In genomic region chr11:86584898-86585597, GRCm38 (mm10) we compare ENCODE assay signal across 9 mouse cellular contexts. TPM values are rescaled to one million over a fixed set of nuclear protein-coding genes. Genes with fewer than 3 reads are reported as not detected.
DNase-seq lines count a peak whose midpoint lies in the region; ATAC-seq and TF ChIP-seq lines count a peak whose summit lies in the region.
"Had no signal": no experiment of that assay in that cellular context is flagged by ENCODE, and none has a peak within 500 bp of the region (broad histone marks: within the 10 kb centered on the region; RNA-seq: fewer than 3 reads in every experiment).

No protein-coding gene starts in this region.

- ATAC-seq in heart, embryonic 13.5 days (ENCODE audit: extremely low read depth, insufficient number of reproducible peaks, low FRiP score, low TSS enrichment) = no peak
- no peak for ATAC-seq in lung, embryonic 16.5 days (ENCODE audit: low read depth)
- no peak for ATAC-seq in stomach, embryonic 16.5 days (ENCODE audit: insufficient read depth, low FRiP score)

- peak overlapping the region; percentile 97 for H3K9ac ChIP-seq in heart, embryonic 13.5 days
- H3K9ac ChIP-seq in lung, embryonic 16.5 days (ENCODE audit: low read length) = peak overlapping the region; percentile 62
- H3K9ac ChIP-seq in stomach, embryonic 16.5 days (ENCODE audit: low read length) = peak overlapping the region; percentile 89

- no peaks in the 10 kb centered on the region for H3K27me3 ChIP-seq in heart, embryonic 13.5 days (replicated peaks)
- no peaks in the 10 kb centered on the region for H3K27me3 ChIP-seq in lung, embryonic 16.5 days (ENCODE audit: control insufficient read depth, insufficient read depth, low read depth, low read length)
- H3K27me3 ChIP-seq in stomach, embryonic 16.5 days (ENCODE audit: control insufficient read depth, insufficient read depth, low read length) = no peaks in the 10 kb centered on the region

- no peaks in the 10 kb centered on the region for H3K9me3 ChIP-seq in heart, embryonic 13.5 days
- no peaks in the 10 kb centered on the region for H3K9me3 ChIP-seq in lung, embryonic 16.5 days (ENCODE audit: control insufficient read depth, low read length)
- H3K9me3 ChIP-seq in stomach, embryonic 16.5 days (replicated peaks; ENCODE audit: control insufficient read depth, low read length) = no peaks in the 10 kb centered on the region

- TF ChIP-seq CTCF in embryonic fibroblast, embryonic 13.5 days (IDR thresholded peaks at IDR 0.05; ENCODE audit: borderline replicate concordance, insufficient read depth, low read length) = no peak

- peaks cover 8% of the 10 kb centered on the region; the same call in 1 of the 2 replicates for H3K36me3 ChIP-seq in heart, embryonic 13.5 days
- H3K36me3 ChIP-seq in lung, embryonic 16.5 days (ENCODE audit: control insufficient read depth, insufficient read depth, low read length) = no peaks in the 10 kb centered on the region
- no peaks in the 10 kb centered on the region for H3K36me3 ChIP-seq in stomach, embryonic 16.5 days (ENCODE audit: control insufficient read depth, insufficient read depth, low read length)

- peak overlapping the region; percentile 97 for H3K27ac ChIP-seq in heart, embryonic 13.5 days (replicated peaks)
- H3K27ac ChIP-seq in lung, embryonic 16.5 days (ENCODE audit: low read length) = peak overlapping the region; percentile 10; the same call in 1 of the 2 replicates
- peak overlapping the region; percentile 100 for H3K27ac ChIP-seq in embryonic fibroblast, embryonic 13.5 days (ENCODE audit: insufficient read depth, low read length)
- H3K27ac ChIP-seq in stomach, embryonic 16.5 days (ENCODE audit: low read length) = peak overlapping the region; percentile 96

- peak overlapping the region; percentile 73 for H3K4me2 ChIP-seq in heart, embryonic 13.5 days
- peak overlapping the region; percentile 47 for H3K4me2 ChIP-seq in lung, embryonic 16.5 days (ENCODE audit: low read depth, low read length)
- H3K4me2 ChIP-seq in stomach, embryonic 16.5 days (ENCODE audit: low read depth, low read length) = peak overlapping the region; percentile 64

- WGBS in heart, embryonic 13.5 days = 43% methylated on average over 7 of the region's 7 CpGs
- 45% methylated on average over 7 of the region's 7 CpGs for WGBS in lung, embryonic 16.5 days
- WGBS in stomach, embryonic 16.5 days = 52% methylated on average over 7 of the region's 7 CpGs

- peak; percentile 80 for TF ChIP-seq POLR2A in embryonic fibroblast, embryonic 13.5 days (IDR thresholded peaks at IDR 0.05; ENCODE audit: low read depth, low read length)

- H3K4me1 ChIP-seq in heart, embryonic 13.5 days = peaks cover 60% of the 10 kb centered on the region
- H3K4me1 ChIP-seq in lung, embryonic 16.5 days (replicated peaks; ENCODE audit: control insufficient read depth, insufficient read depth, low read length) = peaks cover 32% of the 10 kb centered on the region
- H3K4me1 ChIP-seq in embryonic fibroblast, embryonic 13.5 days (ENCODE audit: control insufficient read depth, insufficient read depth, low read length) = peaks cover 9% of the 10 kb centered on the region
- H3K4me1 ChIP-seq in stomach, embryonic 16.5 days (ENCODE audit: control insufficient read depth, insufficient read depth, low read length) = peaks cover 22% of the 10 kb centered on the region

- intact Hi-C loops in left cerebral cortex, postnatal 10 days (cut with DNase I) = no loop called here

- peak overlapping the region; percentile 78 for H3K4me3 ChIP-seq in heart, embryonic 13.5 days
- peak overlapping the region; percentile 66 for H3K4me3 ChIP-seq in lung, embryonic 16.5 days (ENCODE audit: low read length)
- peak overlapping the region; percentile 95 for H3K4me3 ChIP-seq in embryonic fibroblast, embryonic 13.5 days (ENCODE audit: insufficient read depth, low read length)
- H3K4me3 ChIP-seq in stomach, embryonic 16.5 days (replicated peaks; ENCODE audit: low read length) = peak overlapping the region; percentile 75

- no peak for DNase-seq in heart, adult 8-10 months (ENCODE audit: low spot score)
- no peak for DNase-seq in lung, postnatal 25 days (ENCODE audit: low spot score)
- DNase-seq in left cerebral cortex, postnatal 10 days (ENCODE audit: extremely low spot score in 1 of 2, low spot score in 2 of 2) = no peak
- DNase-seq in frontal cortex, adult 2 months (ENCODE audit: extremely low spot score in 1 of 2, low spot score in 1 of 2) = no peak
- DNase-seq: right cerebral cortex, postnatal 4 days had no signal

RNA-seq across cellular contexts. Expression of gene Tubd1, which starts 40.3 kb away (rescaled TPM):
- 11.5 and 11.9 TPM in 2 replicates for polyA plus RNA-seq in heart, embryonic 13.5 days (2015; fragmentation: Nextera tagmentation; extraction: Ambion mirVana)
- total RNA-seq in heart, adult 8-10 months (2022) = 1 to 10 TPM; 5.4 to 6.2 (median 5.8) TPM
- polyA plus RNA-seq in lung, embryonic 16.5 days (2015; fragmentation: Nextera tagmentation; extraction: Ambion mirVana) = 13.3 and 14.0 TPM in 2 replicates
- 6.4 and 8.2 TPM in 2 replicates for polyA plus RNA-seq in embryonic fibroblast, embryonic 13.5 days (2011; ENCODE audit: insufficient read length, low read depth, missing spikeins)
- 10.4 and 11.8 TPM in 2 replicates for polyA plus RNA-seq in stomach, embryonic 16.5 days (2015; fragmentation: Nextera tagmentation; extraction: Ambion mirVana)
- 1 to 10 TPM; 6.1 to 7.4 TPM for total RNA-seq in left cerebral cortex, postnatal 10 days (2021)
- polyA plus RNA-seq in frontal cortex, adult 2 months (2012; rRNA removed) = 5.6 and 6.7 TPM in 2 replicates

RNA-seq across cellular contexts. Expression of gene Rps6kb1, which starts 40.4 kb away (rescaled TPM):
- 39.6 and 41.2 TPM in 2 replicates for polyA plus RNA-seq in heart, embryonic 13.5 days (2015; fragmentation: Nextera tagmentation; extraction: Ambion mirVana)
- total RNA-seq in heart, adult 8-10 months (2022) = 10 to 100 TPM; 16.5 to 24.5 (median 23.9) TPM
- polyA plus RNA-seq in lung, embryonic 16.5 days (2015; fragmentation: Nextera tagmentation; extraction: Ambion mirVana) = 56.4 and 62.1 TPM in 2 replicates
- polyA plus RNA-seq in embryonic fibroblast, embryonic 13.5 days (2011; ENCODE audit: insufficient read length, low read depth, missing spikeins) = 70.3 and 71.4 TPM in 2 replicates
- 58.4 and 60.0 TPM in 2 replicates for polyA plus RNA-seq in stomach, embryonic 16.5 days (2015; fragmentation: Nextera tagmentation; extraction: Ambion mirVana)
- total RNA-seq in left cerebral cortex, postnatal 10 days (2021) = 10 to 100 TPM; 46.2 to 49.6 TPM
- 27.7 and 29.3 TPM in 2 replicates for polyA plus RNA-seq in frontal cortex, adult 2 months (2012; rRNA removed)

Comparison
In these comparisons a context has a peak if more than half of its experiments do, and no peak if none do; other contexts are left out.
1. H3K27ac ChIP-seq: peak in every context shown above with its lines; median percentile 100 in embryonic fibroblast, embryonic 13.5 days; 97 in heart, embryonic 13.5 days; 96 in stomach, embryonic 16.5 days; 10 in lung, embryonic 16.5 days.